Mouse (Mus musculus): ENCODE results near the gene Rbbp5.

The Rbbp5 gene

GRCm38 (mm10) chr1:132541171-132541823, 64.1 kb downstream of the Rbbp5 start:
- peak; percentile 66 for DNase-seq (ENCODE audit: low read depth, low spot score)

GRCm38 (mm10) chr1:132541824-132542599, 64.8 kb downstream of the Rbbp5 start:
- peak; percentile 64 for DNase-seq (ENCODE audit: low read depth, low spot score)

- DNase-seq (ENCODE audit: low read depth, low spot score) = peak; percentile 98
Measured at GRCm38 (mm10) chr1:132542762-132543306, 65.7 kb downstream of the Rbbp5 start, which contains the start of gene Cntn2. TSS of gene Cntn2 (minus strand) at chr1:132543256.

- no peak for DNase-seq (ENCODE audit: low read depth, low spot score)
Measured at GRCm38 (mm10) chr1:132543789-132544188, 66.6 kb downstream of the Rbbp5 start.
